Mouse (Mus musculus): ENCODE results near the gene Map4k2.

DNA sequence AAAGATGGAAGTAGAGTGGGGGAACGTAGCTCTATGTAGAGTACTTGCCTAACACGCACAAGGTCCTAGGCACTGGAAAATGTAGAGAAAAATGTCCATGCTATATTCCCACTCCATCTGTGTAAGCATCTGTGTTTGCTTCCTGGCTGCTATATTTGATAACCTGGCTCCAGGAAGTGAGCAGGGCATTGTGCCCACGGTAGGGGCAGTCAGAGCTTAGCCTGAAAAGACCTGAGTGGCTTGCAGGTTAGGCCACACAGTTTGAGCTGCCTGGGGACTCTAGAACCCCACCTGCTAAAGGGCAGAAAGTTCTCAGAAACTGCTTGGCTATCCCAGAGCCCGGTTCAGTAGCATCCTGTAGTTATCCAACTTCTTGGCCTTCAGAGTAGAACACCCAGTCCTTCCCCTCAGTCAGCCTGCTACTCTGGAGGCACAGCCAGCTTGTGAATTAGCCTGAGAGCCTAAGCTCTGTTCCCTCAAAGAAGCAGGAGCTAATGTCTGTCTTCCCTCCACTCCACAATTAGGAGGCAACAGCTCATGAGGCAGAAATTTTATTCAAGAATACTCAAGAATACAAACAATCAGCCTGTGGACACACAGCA, 41.5 kb downstream of the Map4k2 start:
- TF ChIP-seq UBTF (IDR thresholded peaks at IDR 0.05; ENCODE audit: low read depth, low read length) (no peak), MXI1 (IDR thresholded peaks at IDR 0.05; ENCODE audit: low read depth, low read length) (no peak), CTCF (conservative IDR thresholded peaks at IDR 0.05 in 1 of 2, IDR thresholded peaks at IDR 0.05 in 1 of 2; ENCODE audit: low read depth in 2 of 2, low read length in 2 of 2) (no peak), BHLHE40 (IDR thresholded peaks at IDR 0.05; ENCODE audit: low read depth, low read length) (no peak), POLR2AphosphoS2 (IDR thresholded peaks at IDR 0.05; ENCODE audit: low read depth, low read length) (no peak), POLR2A (IDR thresholded peaks at IDR 0.05; ENCODE audit: low read depth, low read length) (no peak)
